Mouse (Mus musculus): ENCODE measurements around the gene Slc51a. TPM values are rescaled to one million over a fixed set of nuclear protein-coding genes. Genes with fewer than 3 reads are reported as not detected.

Slc51a gene
- polyA plus RNA-seq, 1 experiment from 2014 or later: not detected

DNA sequence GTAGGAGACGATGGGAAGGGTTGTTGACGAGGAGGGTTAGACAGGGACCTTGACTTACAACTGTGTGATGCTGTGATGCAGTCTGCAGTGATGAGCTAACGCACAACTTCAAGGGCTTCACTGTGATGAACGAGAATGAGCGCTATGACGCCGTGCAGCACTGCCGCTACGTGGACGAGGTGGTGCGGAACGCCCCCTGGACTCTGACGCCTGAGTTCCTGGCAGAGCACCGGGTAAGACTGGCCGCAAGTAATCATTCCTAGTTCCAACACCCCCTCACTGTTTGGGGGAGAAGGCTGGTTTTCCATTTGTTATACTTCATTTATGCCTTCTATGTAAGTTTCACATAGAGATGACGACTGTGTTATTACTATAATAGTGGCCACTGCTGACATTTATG is 24.7 kb downstream of the Slc51a start:
- no peak overlapping the region for H3K27ac ChIP-seq (replicated peaks)
- H3K27me3 ChIP-seq: no peaks in the 10 kb centered on the region
- no peak overlapping the region for H3K9ac ChIP-seq
- H3K4me3 ChIP-seq (replicated peaks): no peak overlapping the region
- H3K9me3 ChIP-seq (replicated peaks): no peaks in the 10 kb centered on the region
- no peaks in the 10 kb centered on the region for H3K4me1 ChIP-seq
- no peak for ATAC-seq (ENCODE audit: insufficient number of reproducible peaks, low FRiP score, low TSS enrichment, low read depth)
- 94% methylated on average over 16 of the region's 16 CpGs for WGBS
- H3K36me3 ChIP-seq: peaks cover 39% of the 10 kb centered on the region
- H3K4me2 ChIP-seq (replicated peaks): no peak overlapping the region

GRCm38 (mm10) chr16:32461713-32462112 is 26.0 kb downstream of the Slc51a start:
- H3K27me3 ChIP-seq: no peaks in the 10 kb centered on the region
- no peak for ATAC-seq (ENCODE audit: insufficient number of reproducible peaks, low FRiP score, low TSS enrichment, low read depth)
- 92% methylated on average over 5 of the region's 5 CpGs for WGBS
- H3K4me2 ChIP-seq (replicated peaks): no peak overlapping the region
- no peak overlapping the region for H3K27ac ChIP-seq (replicated peaks)
- no peak overlapping the region for H3K9ac ChIP-seq
- no peaks in the 10 kb centered on the region for H3K9me3 ChIP-seq (replicated peaks)
- peaks cover 34% of the 10 kb centered on the region for H3K36me3 ChIP-seq
- no peak overlapping the region for H3K4me3 ChIP-seq (replicated peaks)
- no peaks in the 10 kb centered on the region for H3K4me1 ChIP-seq

DNA sequence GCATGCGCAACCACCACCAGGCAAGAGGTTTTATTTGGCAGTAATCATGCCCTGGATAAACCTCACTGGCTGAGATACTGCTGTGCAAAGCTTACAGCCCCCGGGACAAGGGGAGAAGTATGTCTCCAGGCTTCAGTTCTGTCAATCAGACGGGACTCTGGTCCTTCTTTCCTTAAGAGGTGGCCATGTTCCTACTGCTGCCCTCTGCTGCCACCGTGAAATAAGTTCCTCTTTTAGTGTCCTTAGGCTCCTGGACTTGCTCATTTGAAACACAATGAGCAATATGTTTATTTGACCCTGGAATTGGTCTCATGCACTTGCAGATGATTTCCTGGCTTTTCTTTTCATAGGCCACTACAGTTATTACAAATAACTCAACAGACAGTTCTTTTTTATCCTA is 27.2 kb downstream of the Slc51a start:
- Histone ChIP-seq H3K9me3 (replicated peaks) (no peaks in the 10 kb centered on the region), H3K4me2 (replicated peaks) (no peak overlapping the region), H3K4me1 (no peaks in the 10 kb centered on the region), H3K36me3 (peaks cover 41% of the 10 kb centered on the region), H3K9ac (no peak overlapping the region), H3K4me3 (replicated peaks) (no peak overlapping the region), H3K27me3 (no peaks in the 10 kb centered on the region), H3K27ac (replicated peaks) (no peak overlapping the region)
- WGBS: 59% methylated on average over 4 of the region's 4 CpGs
- no peak for ATAC-seq (ENCODE audit: insufficient number of reproducible peaks, low FRiP score, low TSS enrichment, low read depth)

GRCm38 (mm10) chr16:32457589-32458386 is 29.9 kb downstream of the Slc51a start:
- H3K4me1 ChIP-seq: peaks cover 3% of the 10 kb centered on the region; the same call in 1 of the 2 replicates
- 50% methylated on average over 10 of the region's 10 CpGs for WGBS
- no peak overlapping the region for H3K9ac ChIP-seq
- no peak overlapping the region for H3K4me3 ChIP-seq (replicated peaks)
- no peaks in the 10 kb centered on the region for H3K9me3 ChIP-seq (replicated peaks)
- H3K27ac ChIP-seq (replicated peaks): no peak overlapping the region
- no peak for ATAC-seq (ENCODE audit: insufficient number of reproducible peaks, low FRiP score, low TSS enrichment, low read depth)
- H3K4me2 ChIP-seq (replicated peaks): no peak overlapping the region
- no peaks in the 10 kb centered on the region for H3K27me3 ChIP-seq
- H3K36me3 ChIP-seq: peaks cover 29% of the 10 kb centered on the region

GRCm38 (mm10) chr16:32456761-32457160 is 30.9 kb downstream of the Slc51a start:
- 96% methylated on average over 1 of the region's 1 CpGs for WGBS
- Histone ChIP-seq H3K4me1 (peaks cover 3% of the 10 kb centered on the region; the same call in 1 of the 2 replicates), H3K36me3 (peaks cover 31% of the 10 kb centered on the region), H3K9ac (no peak overlapping the region), H3K27me3 (no peaks in the 10 kb centered on the region), H3K9me3 (replicated peaks) (no peaks in the 10 kb centered on the region), H3K4me3 (replicated peaks) (no peak overlapping the region), H3K27ac (replicated peaks) (no peak overlapping the region), H3K4me2 (replicated peaks) (no peak overlapping the region)
- no peak for ATAC-seq (ENCODE audit: insufficient number of reproducible peaks, low FRiP score, low TSS enrichment, low read depth)

- no peaks in the 10 kb centered on the region for H3K27me3 ChIP-seq
- no peak overlapping the region for H3K27ac ChIP-seq (replicated peaks)
- no peak for ATAC-seq (ENCODE audit: insufficient number of reproducible peaks, low FRiP score, low TSS enrichment, low read depth)
- no peak overlapping the region for H3K9ac ChIP-seq
- peaks cover 31% of the 10 kb centered on the region for H3K36me3 ChIP-seq
- H3K4me1 ChIP-seq: peaks cover 3% of the 10 kb centered on the region; the same call in 1 of the 2 replicates
- H3K4me3 ChIP-seq (replicated peaks): no peak overlapping the region
- no peak overlapping the region for H3K4me2 ChIP-seq (replicated peaks)
- H3K9me3 ChIP-seq (replicated peaks): no peaks in the 10 kb centered on the region
Observed at GRCm38 (mm10) chr16:32456086-32456485, 31.6 kb downstream of the Slc51a start.

GRCm38 (mm10) chr16:32454646-32455045 is 33.0 kb downstream of the Slc51a start:
- H3K9ac ChIP-seq: no peak overlapping the region
- H3K4me2 ChIP-seq (replicated peaks): peak overlapping the region; percentile 19; the same call in 1 of the 2 replicates
- peak overlapping the region; percentile 55 for H3K27ac ChIP-seq (replicated peaks)
- H3K4me3 ChIP-seq (replicated peaks): no peak overlapping the region
- H3K27me3 ChIP-seq: no peaks in the 10 kb centered on the region
- peaks cover 31% of the 10 kb centered on the region for H3K36me3 ChIP-seq
- WGBS: 41% methylated on average over 5 of the region's 5 CpGs
- peak; percentile 67; the same call in 1 of the 2 replicates for ATAC-seq (ENCODE audit: insufficient number of reproducible peaks, low FRiP score, low TSS enrichment, low read depth)
- H3K9me3 ChIP-seq (replicated peaks): no peaks in the 10 kb centered on the region
- peaks cover 3% of the 10 kb centered on the region; the same call in 1 of the 2 replicates for H3K4me1 ChIP-seq

DNA sequence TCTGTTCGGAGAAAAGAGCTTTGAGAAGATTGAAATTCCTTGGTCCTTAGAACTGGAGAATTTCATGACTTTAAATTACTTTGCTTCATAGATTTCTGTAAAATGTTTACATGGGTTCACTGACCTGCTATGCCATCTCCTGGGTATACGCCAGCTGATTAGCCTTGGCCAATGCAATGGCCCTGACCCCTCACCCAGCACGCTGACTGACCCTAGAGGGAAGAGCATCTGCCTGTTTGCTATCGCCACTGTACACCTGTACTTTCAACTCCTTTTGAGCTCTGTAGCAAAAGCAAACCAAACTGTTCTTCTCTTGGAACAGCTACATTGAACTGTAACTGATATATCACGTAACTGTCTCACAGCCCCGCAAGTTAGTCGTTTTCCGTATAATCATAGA is 34.6 kb downstream of the Slc51a start:
- Histone ChIP-seq H3K9me3 (replicated peaks) (no peaks in the 10 kb centered on the region), H3K4me2 (replicated peaks) (no peak overlapping the region), H3K9ac (no peak overlapping the region), H3K27me3 (no peaks in the 10 kb centered on the region), H3K4me1 (peaks cover 3% of the 10 kb centered on the region; the same call in 1 of the 2 replicates), H3K27ac (replicated peaks) (no peak overlapping the region), H3K36me3 (peaks cover 22% of the 10 kb centered on the region; the same call in 1 of the 2 replicates), H3K4me3 (replicated peaks) (no peak overlapping the region)
- no peak for ATAC-seq (ENCODE audit: insufficient number of reproducible peaks, low FRiP score, low TSS enrichment, low read depth)
- 90% methylated on average over 8 of the region's 8 CpGs for WGBS

DNA sequence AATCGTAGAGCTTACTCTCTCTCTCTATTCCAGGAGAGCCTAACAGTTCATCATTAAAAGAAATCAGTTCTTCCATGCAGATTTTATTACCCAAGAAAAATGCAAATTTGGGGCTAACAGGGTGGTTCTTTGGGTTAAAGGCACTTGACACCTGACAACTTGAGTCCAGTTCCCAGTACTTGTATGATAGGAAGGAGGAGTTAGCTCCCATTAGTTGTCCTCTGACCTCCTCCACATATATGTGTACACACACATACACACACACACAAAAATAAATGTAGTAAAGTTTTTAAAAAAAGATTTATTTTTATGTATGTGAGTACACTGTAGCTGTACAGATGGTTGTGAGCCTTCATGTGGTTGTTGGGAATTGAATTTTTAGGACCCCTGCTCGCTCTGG is 37.5 kb downstream of the Slc51a start:
- Histone ChIP-seq H3K9me3 (replicated peaks) (no peaks in the 10 kb centered on the region), H3K36me3 (0 out of 2 replicates have a peak, but pooled peaks cover 9% of the 10 kb centered on the region), H3K27ac (replicated peaks) (no peak overlapping the region), H3K27me3 (no peaks in the 10 kb centered on the region), H3K4me3 (replicated peaks) (no peak overlapping the region), H3K4me2 (replicated peaks) (no peak overlapping the region), H3K9ac (no peak overlapping the region), H3K4me1 (peaks cover 3% of the 10 kb centered on the region; the same call in 1 of the 2 replicates)
- ATAC-seq (ENCODE audit: insufficient number of reproducible peaks, low FRiP score, low TSS enrichment, low read depth): no peak
- WGBS: 95% methylated on average over 2 of the region's 2 CpGs

GRCm38 (mm10) chr16:32449665-32450064 is 38.0 kb downstream of the Slc51a start:
- Histone ChIP-seq H3K9me3 (replicated peaks) (no peaks in the 10 kb centered on the region), H3K4me1 (peaks cover 1% of the 10 kb centered on the region; the same call in 1 of the 2 replicates), H3K27ac (replicated peaks) (no peak overlapping the region), H3K4me2 (replicated peaks) (no peak overlapping the region), H3K9ac (no peak overlapping the region), H3K36me3 (0 out of 2 replicates have a peak, but pooled peaks cover 9% of the 10 kb centered on the region), H3K27me3 (no peaks in the 10 kb centered on the region), H3K4me3 (replicated peaks) (no peak overlapping the region)
- ATAC-seq (ENCODE audit: insufficient number of reproducible peaks, low FRiP score, low TSS enrichment, low read depth): no peak
- WGBS: 79% methylated on average over 3 of the region's 3 CpGs

- 83% methylated on average over 2 of the region's 2 CpGs for WGBS
- H3K4me1 ChIP-seq: no peaks in the 10 kb centered on the region
- ATAC-seq (ENCODE audit: insufficient number of reproducible peaks, low FRiP score, low TSS enrichment, low read depth): no peak
- H3K36me3 ChIP-seq: no peaks in the 10 kb centered on the region
- H3K27ac ChIP-seq (replicated peaks): no peak overlapping the region
- H3K9ac ChIP-seq: no peak overlapping the region
- no peaks in the 10 kb centered on the region for H3K9me3 ChIP-seq (replicated peaks)
- H3K4me2 ChIP-seq (replicated peaks): no peak overlapping the region
- no peaks in the 10 kb centered on the region for H3K27me3 ChIP-seq
- H3K4me3 ChIP-seq (replicated peaks): no peak overlapping the region
Observed at GRCm38 (mm10) chr16:32446563-32447138, 41.0 kb downstream of the Slc51a start.
